Mouse (Mus musculus): ENCODE measurements at regions not wholly inside any gene's neighbourhood (a gene's known extent, or its start where the extent isn't known, plus 50 kb on each side); places are given as distances from the start of the nearest gene placed in this dataset.

GRCm38 (mm10) chr4:35402376-35403133, 176.6 kb upstream of the C9orf72 start:
- TF ChIP-seq CTCF (IDR thresholded peaks at IDR 0.05; ENCODE audit: low read depth), result no peak
- no peak for TF ChIP-seq EP300 (IDR thresholded peaks at IDR 0.05; ENCODE audit: low read depth)
- Histone ChIP-seq H3K9ac (replicated peaks) (no peak overlapping the region), H3K27me3 (ENCODE audit: control insufficient read depth, insufficient read depth, low read length) (no peaks in the 10 kb centered on the region), H3K9me3 (ENCODE audit: control insufficient read depth, low read length) (no peaks in the 10 kb centered on the region), H3K36me3 (replicated peaks; ENCODE audit: control insufficient read depth, insufficient read depth, low read depth) (no peaks in the 10 kb centered on the region), H3K4me2 (ENCODE audit: low read depth) (no peak overlapping the region), H3K4me1 (replicated peaks; ENCODE audit: control insufficient read depth in 2 of 2, insufficient read depth in 2 of 2, low read length in 1 of 2) (no peaks in the 10 kb centered on the region), H3K4me3 (ENCODE audit: insufficient read depth in 1 of 2, low read depth in 2 of 2, low read length in 2 of 2) (no peak overlapping the region), H3K27ac (no peak overlapping the region)
- 63% methylated on average over 9 of the region's 9 CpGs for WGBS (ENCODE audit: insufficient replicate concordance)
- ATAC-seq (ENCODE audit: insufficient read depth), result no peak
- no peak for DNase-seq (ENCODE audit: low read depth in 3 of 3, low spot score in 3 of 3)

DNA sequence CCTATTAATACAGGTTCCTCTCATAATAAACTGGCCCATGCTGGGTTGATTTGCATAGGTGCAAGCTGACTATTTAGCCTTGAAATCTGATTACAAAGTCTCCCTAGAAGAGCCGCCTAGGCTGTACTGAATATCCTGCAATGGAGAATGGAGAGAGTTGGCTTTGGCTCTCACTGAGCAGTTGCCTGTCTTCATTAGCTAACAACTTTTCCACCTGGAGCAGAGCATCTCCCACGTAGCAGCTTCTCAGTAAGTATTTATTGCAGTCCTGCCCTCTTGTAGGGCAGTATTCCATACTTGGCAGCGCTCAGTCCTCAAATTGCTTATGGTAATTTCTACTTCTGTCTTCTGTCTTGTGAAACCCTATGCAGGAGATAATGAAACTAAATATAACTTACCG, 175.8 kb upstream of the C9orf72 start:
- no peak for ATAC-seq (ENCODE audit: insufficient read depth)
- DNase-seq (ENCODE audit: low read depth in 3 of 3, low spot score in 3 of 3), result no peak
- TF ChIP-seq CTCF (IDR thresholded peaks at IDR 0.05; ENCODE audit: low read depth), result no peak
- TF ChIP-seq EP300 (IDR thresholded peaks at IDR 0.05; ENCODE audit: low read depth), result no peak
- Histone ChIP-seq H3K9ac (replicated peaks) (no peak overlapping the region), H3K9me3 (ENCODE audit: control insufficient read depth, low read length) (no peaks in the 10 kb centered on the region), H3K4me1 (replicated peaks; ENCODE audit: control insufficient read depth in 2 of 2, insufficient read depth in 2 of 2, low read length in 1 of 2) (no peaks in the 10 kb centered on the region), H3K36me3 (replicated peaks; ENCODE audit: control insufficient read depth, insufficient read depth, low read depth) (no peaks in the 10 kb centered on the region), H3K27me3 (ENCODE audit: control insufficient read depth, insufficient read depth, low read length) (no peaks in the 10 kb centered on the region), H3K27ac (no peak overlapping the region), H3K4me3 (ENCODE audit: insufficient read depth in 1 of 2, low read depth in 2 of 2, low read length in 2 of 2) (no peak overlapping the region), H3K4me2 (ENCODE audit: low read depth) (no peak overlapping the region)
- WGBS (ENCODE audit: insufficient replicate concordance), result 56% methylated on average over 4 of the region's 4 CpGs

DNA sequence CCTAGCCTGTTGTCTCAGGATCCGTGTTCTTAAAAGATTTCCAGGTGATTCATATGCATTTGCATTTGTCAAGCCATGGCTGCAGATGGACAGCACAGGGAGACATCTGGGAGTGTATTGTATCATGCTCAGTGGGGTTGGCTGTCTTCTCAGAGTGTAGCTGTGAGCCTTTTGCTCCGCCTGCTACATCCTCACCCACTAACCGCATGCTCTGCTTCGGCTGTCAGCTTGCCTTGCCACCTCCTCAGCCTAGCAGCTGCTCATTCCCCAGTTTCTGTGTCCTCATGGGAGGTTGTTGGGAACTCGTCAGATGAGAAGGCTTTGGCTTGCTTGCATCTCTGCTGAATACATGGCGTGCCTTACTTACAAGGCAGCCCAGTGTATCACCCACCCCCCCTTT, 174.5 kb upstream of the C9orf72 start:
- Histone ChIP-seq H3K27ac (no peak overlapping the region), H3K36me3 (replicated peaks; ENCODE audit: control insufficient read depth, insufficient read depth, low read depth) (no peaks in the 10 kb centered on the region), H3K4me3 (ENCODE audit: insufficient read depth in 1 of 2, low read depth in 2 of 2, low read length in 2 of 2) (no peak overlapping the region), H3K4me1 (replicated peaks; ENCODE audit: control insufficient read depth in 2 of 2, insufficient read depth in 2 of 2, low read length in 1 of 2) (no peaks in the 10 kb centered on the region), H3K9ac (replicated peaks) (no peak overlapping the region), H3K27me3 (ENCODE audit: control insufficient read depth, insufficient read depth, low read length) (no peaks in the 10 kb centered on the region), H3K9me3 (ENCODE audit: control insufficient read depth, low read length) (no peaks in the 10 kb centered on the region), H3K4me2 (ENCODE audit: low read depth) (no peak overlapping the region)
- TF ChIP-seq CTCF (IDR thresholded peaks at IDR 0.05; ENCODE audit: low read depth), result no peak
- no peak for TF ChIP-seq EP300 (IDR thresholded peaks at IDR 0.05; ENCODE audit: low read depth)
- no peak for ATAC-seq (ENCODE audit: insufficient read depth)
- DNase-seq (ENCODE audit: low read depth in 3 of 3, low spot score in 3 of 3), result no peak
- 71% methylated on average over 6 of the region's 6 CpGs for WGBS (ENCODE audit: insufficient replicate concordance)

- 66% methylated on average over 5 of the region's 5 CpGs for WGBS (ENCODE audit: insufficient replicate concordance)
- H3K36me3 ChIP-seq (replicated peaks; ENCODE audit: control insufficient read depth, insufficient read depth, low read depth), result no peaks in the 10 kb centered on the region
- H3K9me3 ChIP-seq (ENCODE audit: control insufficient read depth, low read length), result no peaks in the 10 kb centered on the region
- no peak overlapping the region for H3K9ac ChIP-seq (replicated peaks)
- no peaks in the 10 kb centered on the region for H3K27me3 ChIP-seq (ENCODE audit: control insufficient read depth, insufficient read depth, low read length)
- ATAC-seq (ENCODE audit: insufficient read depth), result no peak
- H3K4me2 ChIP-seq (ENCODE audit: low read depth), result no peak overlapping the region
- H3K4me1 ChIP-seq (replicated peaks; ENCODE audit: control insufficient read depth in 2 of 2, insufficient read depth in 2 of 2, low read length in 1 of 2), result no peaks in the 10 kb centered on the region
- no peak for DNase-seq (ENCODE audit: low read depth in 3 of 3, low spot score in 3 of 3)
- no peak overlapping the region for H3K27ac ChIP-seq
- TF ChIP-seq CTCF (IDR thresholded peaks at IDR 0.05; ENCODE audit: low read depth) (no peak), EP300 (IDR thresholded peaks at IDR 0.05; ENCODE audit: low read depth) (no peak)
- no peak overlapping the region for H3K4me3 ChIP-seq (ENCODE audit: insufficient read depth in 1 of 2, low read depth in 2 of 2, low read length in 2 of 2)
These were observed 169.6 kb upstream of the C9orf72 start for GRCm38 (mm10) chr4:35395583-35395877.

DNA sequence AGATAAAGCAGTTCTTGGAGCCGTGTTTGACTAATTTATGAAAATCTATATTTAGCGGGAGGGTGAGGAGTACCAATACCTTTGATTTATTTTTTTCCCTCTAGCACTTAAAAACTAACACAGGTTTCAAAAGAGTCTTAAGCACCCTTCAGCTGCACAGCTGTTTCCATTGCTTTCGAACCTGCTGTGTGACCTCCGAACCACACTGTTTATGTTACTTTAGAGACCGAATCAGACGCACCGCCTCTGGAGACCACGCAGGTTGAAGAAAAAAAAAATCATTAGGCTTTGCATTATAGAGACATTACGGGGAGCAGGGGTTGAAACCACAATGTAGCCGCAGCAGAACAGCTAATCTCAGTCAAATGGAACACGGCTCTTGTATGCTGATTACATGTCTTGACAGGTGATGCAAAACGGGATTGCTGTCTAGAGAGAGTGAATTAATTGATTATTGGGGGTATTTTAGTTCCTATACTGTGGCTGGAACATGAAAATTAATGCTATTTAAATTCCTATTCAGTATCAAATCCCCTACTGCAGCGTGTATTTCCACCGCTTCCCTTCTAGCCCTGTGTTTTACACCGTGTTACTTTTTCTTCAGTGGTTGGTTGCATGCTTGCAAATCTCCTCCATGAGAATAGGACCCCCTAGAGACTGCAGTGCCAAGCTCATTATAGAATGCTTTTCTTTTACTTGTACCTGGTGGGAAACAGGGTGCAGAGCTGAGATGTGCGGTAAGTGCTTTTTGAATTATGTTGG, 169.0 kb upstream of the C9orf72 start:
- H3K4me1 ChIP-seq (replicated peaks; ENCODE audit: control insufficient read depth in 2 of 2, insufficient read depth in 2 of 2, low read length in 1 of 2), result no peaks in the 10 kb centered on the region
- DNase-seq (ENCODE audit: low read depth in 3 of 3, low spot score in 3 of 3) (no peak), ATAC-seq (ENCODE audit: insufficient read depth) (no peak)
- H3K9ac ChIP-seq (replicated peaks), result no peak overlapping the region
- no peak overlapping the region for H3K4me3 ChIP-seq (ENCODE audit: insufficient read depth in 1 of 2, low read depth in 2 of 2, low read length in 2 of 2)
- no peaks in the 10 kb centered on the region for H3K9me3 ChIP-seq (ENCODE audit: control insufficient read depth, low read length)
- no peaks in the 10 kb centered on the region for H3K36me3 ChIP-seq (replicated peaks; ENCODE audit: control insufficient read depth, insufficient read depth, low read depth)
- 67% methylated on average over 16 of the region's 16 CpGs for WGBS (ENCODE audit: insufficient replicate concordance)
- no peak overlapping the region for H3K27ac ChIP-seq
- no peaks in the 10 kb centered on the region for H3K27me3 ChIP-seq (ENCODE audit: control insufficient read depth, insufficient read depth, low read length)
- H3K4me2 ChIP-seq (ENCODE audit: low read depth), result no peak overlapping the region
- TF ChIP-seq CTCF (IDR thresholded peaks at IDR 0.05; ENCODE audit: low read depth) (no peak), EP300 (IDR thresholded peaks at IDR 0.05; ENCODE audit: low read depth) (no peak)
